Mouse (Mus musculus) olfactory bulb, adult 2 months (tissue): ENCODE results near the gene Krt80. TPM values are rescaled to one million over a fixed set of nuclear protein-coding genes. Genes with fewer than 3 reads are reported as not detected.

Source experiments
- H3K27ac ChIP-seq: fragments of 200-500 bp; 2 replicates; pipeline ENCODE4 v1.5.1; 2012; ENCODE audit warnings: low read depth, low read length; ENCODE audit not compliant: insufficient read depth
- H3K4me1 ChIP-seq: fragments of 200-500 bp; 2 replicates; pipeline ENCODE4 v1.6.1; 2012; ENCODE audit warnings: low read length; ENCODE audit not compliant: control insufficient read depth, insufficient read depth
- H3K4me3 ChIP-seq: fragments of 200-500 bp; 2 replicates; pipeline ENCODE4 v1.5.1; 2012; ENCODE audit warnings: mild to moderate bottlenecking, low read depth, low read length, moderate library complexity; ENCODE audit not compliant: insufficient read depth
- CTCF ChIP-seq: fragments of 200-500 bp; IDR thresholded peaks from 2 replicates; pipeline ENCODE4 v1.5.1; 2012; ENCODE audit warnings: low read depth, mild to moderate bottlenecking, low read length, moderate library complexity; ENCODE audit not compliant: insufficient read depth
- POLR2A ChIP-seq: fragments of 200-500 bp; IDR thresholded peaks from 2 replicates; pipeline ENCODE4 v1.6.1; 2012; ENCODE audit warnings: mild to moderate bottlenecking, low read depth, low read length, moderate library complexity; ENCODE audit not compliant: insufficient read depth
- WGBS: fragments of 180-500 bp; shearing (Covaris S2); methylation state at CpG from one replicate; pipeline ENCODE4 v1.1.7; 2018; 5-methylcytosine and 5-hydroxymethylcytosine counted together
- polyA plus RNA-seq: library from polyadenylated mRNA; stranded (reverse); fragments of >200 nt; gene quantifications from 2 replicates; pipeline ENCODE4 v1.2.4, GENCODE M21; 2012; ENCODE audit warnings: low replicate concordance; ENCODE audit not compliant: missing spikeins, insufficient read depth, insufficient read length

Gene Krt80
- polyA plus RNA-seq, 1 experiment: not detected

DNA sequence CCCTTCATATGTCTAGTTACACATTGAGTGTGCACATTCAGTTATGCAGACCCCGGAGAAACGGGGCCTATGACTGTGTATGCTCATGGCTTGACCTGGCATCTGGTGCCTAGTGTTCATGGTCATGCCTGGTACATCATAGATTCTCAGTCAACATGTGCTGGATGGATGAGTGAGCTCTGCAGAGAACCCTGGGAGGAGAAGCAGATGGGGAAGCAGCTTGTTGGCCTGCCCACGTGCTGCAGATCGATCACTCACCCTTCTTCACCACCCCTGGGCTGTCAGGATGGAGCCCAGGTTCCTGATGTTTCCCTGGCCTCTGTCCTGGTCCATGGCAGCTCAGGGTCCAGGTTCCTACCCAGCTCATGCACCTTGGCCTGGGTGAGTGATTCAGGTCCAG lies 63.5 kb downstream of the Krt80 start:
- no peak overlapping the region for H3K4me3 ChIP-seq
- peaks cover 4% of the 10 kb centered on the region for H3K4me1 ChIP-seq
- no peak overlapping the region for H3K27ac ChIP-seq
- no peak for TF ChIP-seq POLR2A
- TF ChIP-seq CTCF: no peak
- 89% methylated on average over 4 of the region's 4 CpGs for WGBS

DNA sequence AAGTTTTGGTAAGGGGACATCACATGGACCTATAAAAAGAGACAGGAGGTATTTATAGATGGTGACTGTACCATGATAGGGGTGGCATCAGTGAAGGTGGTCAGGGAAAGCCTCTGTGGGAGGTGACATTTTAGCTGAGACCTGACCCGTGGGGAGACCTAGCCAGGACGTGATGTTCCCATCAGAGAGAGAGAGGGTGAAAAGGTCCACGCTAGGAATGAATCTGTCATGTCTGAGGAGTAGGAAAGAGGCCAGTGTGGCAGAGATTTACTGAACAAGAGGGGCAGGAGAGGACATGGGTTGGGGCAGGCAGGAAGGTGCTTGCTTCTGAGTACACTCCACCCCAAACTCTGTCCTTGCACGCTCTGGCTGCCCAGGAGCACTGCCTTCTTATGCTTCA lies 66.1 kb downstream of the Krt80 start:
- no peak for TF ChIP-seq POLR2A
- no peak for TF ChIP-seq CTCF
- no peaks in the 10 kb centered on the region for H3K4me1 ChIP-seq
- 87% methylated on average over 4 of the region's 4 CpGs for WGBS
- no peak overlapping the region for H3K4me3 ChIP-seq
- no peak overlapping the region for H3K27ac ChIP-seq

- Histone ChIP-seq H3K4me1 (no peaks in the 10 kb centered on the region), H3K4me3 (no peak overlapping the region), H3K27ac (no peak overlapping the region)
- TF ChIP-seq CTCF (no peak), POLR2A (no peak)
- 79% methylated on average over 3 of the region's 3 CpGs for WGBS
Measured at GRCm38 (mm10) chr15:101302201-101302600, 67.8 kb downstream of the Krt80 start.

DNA sequence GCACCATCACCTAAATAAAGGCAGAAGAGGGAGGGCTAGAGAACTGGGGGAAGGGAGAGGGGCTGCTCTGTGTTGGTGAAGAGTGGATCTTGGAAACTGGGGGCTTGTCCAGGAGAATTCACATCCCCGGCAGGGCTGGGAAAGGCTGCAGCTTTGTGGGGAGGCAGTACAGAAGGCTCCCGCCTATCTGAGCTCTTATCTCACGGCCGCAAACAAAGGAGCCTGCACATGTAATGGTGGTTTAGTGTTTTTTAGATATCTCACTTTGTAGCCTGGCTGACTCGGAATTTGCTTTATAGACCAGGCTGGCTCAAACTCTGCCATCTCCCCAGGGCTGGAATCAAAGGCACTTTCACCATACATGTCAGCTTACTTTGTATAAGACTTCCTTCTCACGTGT lies 69.8 kb downstream of the Krt80 start:
- Histone ChIP-seq H3K4me1 (no peaks in the 10 kb centered on the region), H3K4me3 (no peak overlapping the region), H3K27ac (no peak overlapping the region)
- TF ChIP-seq POLR2A: no peak
- no peak for TF ChIP-seq CTCF
- WGBS: 85% methylated on average over 6 of the region's 6 CpGs

- TF ChIP-seq CTCF: no peak
- TF ChIP-seq POLR2A: no peak
- WGBS: 88% methylated on average over 14 of the region's 14 CpGs
- Histone ChIP-seq H3K27ac (no peak overlapping the region), H3K4me3 (no peak overlapping the region), H3K4me1 (no peaks in the 10 kb centered on the region)
Measured at GRCm38 (mm10) chr15:101299480-101299960, 70.4 kb downstream of the Krt80 start.

GRCm38 (mm10) chr15:101298550-101298949 lies 71.4 kb downstream of the Krt80 start:
- peaks cover 7% of the 10 kb centered on the region for H3K4me1 ChIP-seq
- 27% methylated on average over 7 of the region's 7 CpGs for WGBS
- H3K27ac ChIP-seq: no peak overlapping the region
- TF ChIP-seq CTCF (no peak), POLR2A (no peak)
- no peak overlapping the region for H3K4me3 ChIP-seq

- no peak overlapping the region for H3K27ac ChIP-seq
- peaks cover 13% of the 10 kb centered on the region for H3K4me1 ChIP-seq
- TF ChIP-seq POLR2A (no peak), CTCF (no peak)
- no peak overlapping the region for H3K4me3 ChIP-seq
- WGBS: 32% methylated on average over 7 of the region's 7 CpGs
Measured at GRCm38 (mm10) chr15:101297988-101298387, 72.0 kb downstream of the Krt80 start.

Other genes starting within 250 kb of the Krt80 start
- not detected in 2 replicates for gene Acvrl1, start 241.6 kb downstream of the Krt80 start, polyA plus RNA-seq
- not detected in 2 replicates for gene Acvr1b, start 196.1 kb downstream of the Krt80 start, polyA plus RNA-seq
- not detected in 2 replicates for gene Grasp, start 146.0 kb downstream of the Krt80 start, polyA plus RNA-seq
- gene Nr4a1, start 115.9 kb downstream of the Krt80 start, polyA plus RNA-seq: not detected in 2 replicates
- gene Atg101, start 85.9 kb downstream of the Krt80 start, polyA plus RNA-seq: not detected in 2 replicates
- gene 6030408B16Rik, start 77.0 kb downstream of the Krt80 start, polyA plus RNA-seq: not detected in 2 replicates
- gene Krt7, start 40.9 kb upstream of the Krt80 start, polyA plus RNA-seq: not detected in 2 replicates
- gene Krt87, start 68.6 kb upstream of the Krt80 start, polyA plus RNA-seq: not detected in 2 replicates
- gene Krt88, start 77.6 kb upstream of the Krt80 start, polyA plus RNA-seq: not detected in 2 replicates
- not detected in 2 replicates for gene Krt81, start 93.6 kb upstream of the Krt80 start, polyA plus RNA-seq
- not detected in 2 replicates for gene Krt86, start 103.3 kb upstream of the Krt80 start, polyA plus RNA-seq
- not detected in 2 replicates for gene Krt83, start 121.3 kb upstream of the Krt80 start, polyA plus RNA-seq
- not detected in 2 replicates for gene Gm49425, start 147.1 kb upstream of the Krt80 start, polyA plus RNA-seq
- not detected in 2 replicates for gene Krt84, start 162.7 kb upstream of the Krt80 start, polyA plus RNA-seq
- gene Krt82, start 180.5 kb upstream of the Krt80 start, polyA plus RNA-seq: not detected in 2 replicates
- not detected in 2 replicates for gene Krt90, start 192.8 kb upstream of the Krt80 start, polyA plus RNA-seq
- not detected in 2 replicates for gene Krt75, start 203.7 kb upstream of the Krt80 start, polyA plus RNA-seq